Mouse (Mus musculus): Measurements from ENCODE around the gene Srd5a3.
A peak's percentile ranks its signal among the peaks of the same experiment; 100 is the strongest.

DNA sequence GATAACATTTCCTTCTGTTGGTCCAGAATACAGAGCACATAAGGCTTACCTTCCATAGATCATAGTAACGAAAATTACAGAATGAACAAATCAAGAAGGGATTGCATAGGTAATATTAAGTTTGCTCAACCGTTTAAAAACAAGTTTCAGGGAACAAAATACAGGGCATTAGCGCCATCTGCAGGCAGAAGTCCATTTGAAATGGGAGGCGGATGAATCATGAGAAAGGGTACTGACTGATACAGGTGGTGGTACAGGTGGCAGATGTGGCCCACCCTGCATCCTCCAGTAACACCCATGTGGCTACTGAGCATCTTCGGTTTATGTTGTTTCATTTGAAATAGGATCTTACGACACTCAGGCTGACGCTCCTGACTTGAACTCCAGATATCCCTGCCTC lies 21.6 kb upstream of the Srd5a3 start:
- TF ChIP-seq CTCF (conservative IDR thresholded peaks at IDR 0.05; ENCODE audit: insufficient read depth, insufficient read length, low read depth, low read length) (peak; percentile 58), POLR2A (IDR thresholded peaks at IDR 0.05; ENCODE audit: low read depth, low read length) (no peak)

Measured in kidney, adult 2 months (tissue).